ENCODE assay signal across 9 mouse cellular contexts in genomic region chr19:56068854-56069253, GRCm38 (mm10).
DNase-seq lines count a peak whose midpoint lies in the region; ATAC-seq lines count a peak whose summit lies in the region.
"Had no signal": no experiment of that assay in that cellular context is flagged by ENCODE, and none has a peak within 500 bp of the region (broad histone marks: within the 10 kb centered on the region; RNA-seq: fewer than 3 reads in every experiment).

No protein-coding gene starts in this region.

- no peaks in the 10 kb centered on the region for H3K27me3 ChIP-seq in kidney, embryonic 15.5 days
- H3K27me3 ChIP-seq in hindbrain, embryonic 15.5 days = 0 out of 2 replicates have a peak, but pooled peaks cover 6% of the 10 kb centered on the region

- peaks cover 26% of the 10 kb centered on the region for H3K4me1 ChIP-seq in kidney, embryonic 15.5 days
- peaks cover 7% of the 10 kb centered on the region for H3K4me1 ChIP-seq in hindbrain, embryonic 15.5 days (replicated peaks)

- no peaks in the 10 kb centered on the region for H3K9me3 ChIP-seq in kidney, embryonic 15.5 days (replicated peaks)
- H3K9me3 ChIP-seq in hindbrain, embryonic 15.5 days = no peaks in the 10 kb centered on the region

- no peak for ATAC-seq in kidney, embryonic 15.5 days (replicated peaks; ENCODE audit: low FRiP score)
- ATAC-seq in hindbrain, embryonic 15.5 days (ENCODE audit: low FRiP score, low read depth) = no peak

- no peaks in the 10 kb centered on the region for H3K36me3 ChIP-seq in kidney, embryonic 15.5 days
- no peaks in the 10 kb centered on the region for H3K36me3 ChIP-seq in hindbrain, embryonic 15.5 days

- H3K9ac ChIP-seq in kidney, embryonic 15.5 days = no peak overlapping the region
- H3K9ac ChIP-seq in hindbrain, embryonic 15.5 days = no peak overlapping the region

- no peak overlapping the region for H3K4me2 ChIP-seq in kidney, embryonic 15.5 days
- H3K4me2 ChIP-seq in hindbrain, embryonic 15.5 days = peak overlapping the region; percentile 29; the same call in 1 of the 2 replicates

- no peak for DNase-seq in kidney, adult 8-10 months
- DNase-seq in brain, adult 2 months (ENCODE audit: low read depth, low spot score) = peak; percentile 21
- DNase-seq in retina, embryonic 14.5 days (ENCODE audit: low spot score) = peak; percentile 47
- no peak for DNase-seq in urinary bladder, postnatal 25 days (ENCODE audit: low spot score)
- no peak for DNase-seq in left cerebral cortex, adult 11 months (ENCODE audit: low spot score)
- no peak for DNase-seq in right cerebral cortex, postnatal 25 days
- DNase-seq: lung, adult 18-20 months had no signal

- 0 out of 2 replicates have a peak overlapping the region, but pooled peaks have one; percentile 22 for H3K27ac ChIP-seq in kidney, embryonic 15.5 days
- no peak overlapping the region for H3K27ac ChIP-seq in hindbrain, embryonic 15.5 days (replicated peaks)

- H3K4me3 ChIP-seq in kidney, embryonic 15.5 days (replicated peaks) = no peak overlapping the region
- H3K4me3 ChIP-seq in hindbrain, embryonic 15.5 days = no peak overlapping the region

- 75% methylated on average over 12 of the region's 12 CpGs for WGBS in kidney, embryonic 15.5 days
- 39% methylated on average over 12 of the region's 12 CpGs for WGBS in hindbrain, embryonic 15.5 days

Comparison
In these comparisons a context has a peak if more than half of its experiments do, and no peak if none do; other contexts are left out.
1. DNase-seq: peak in brain, adult 2 months (single experiment) and retina, embryonic 14.5 days (single experiment); none in kidney, adult 8-10 months (0 of 2), urinary bladder, postnatal 25 days (single experiment), left cerebral cortex, adult 11 months (single experiment) and right cerebral cortex, postnatal 25 days (single experiment).